Mouse (Mus musculus) heart, embryonic 14.5 days (tissue): Measurements from ENCODE around the gene Imp3. TPM values are rescaled to one million over a fixed set of nuclear protein-coding genes. Genes with fewer than 3 reads are reported as not detected.

Experiments used
- ATAC-seq: fragments of 200-750 bp; cut with Nextera tagmentation; 2 replicates; pipeline ENCODE4 v1.8.0; 2017; ENCODE audit warnings: low read depth, moderate TSS enrichment; ENCODE audit not compliant: insufficient number of reproducible peaks, insufficient read depth, low FRiP score
- H3K27ac ChIP-seq, 2 experiments: fragments of 200-500 bp in 1 of 2; fragments of 300-500 bp in 1 of 2; sonication (generic) in 1 of 2; replicated peaks in 1 of 2; 2 replicates each; pipeline ENCODE4 v1.5.1; 2012 to 2014; ENCODE audit warnings: low read depth in 2 of 2, low read length in 2 of 2, control low read depth in 1 of 2, mild to moderate bottlenecking in 1 of 2, mixed read lengths in 1 of 2; ENCODE audit not compliant: control insufficient read depth in 1 of 2, insufficient read depth in 1 of 2
- H3K27me3 ChIP-seq: fragments of 300-500 bp; sonication (generic); 2 replicates; pipeline ENCODE4 v1.6.1; 2014; ENCODE audit warnings: mild to moderate bottlenecking, low read length, control low read depth; ENCODE audit not compliant: control insufficient read depth, insufficient read depth
- H3K36me3 ChIP-seq: fragments of 300-500 bp; sonication (generic); 2 replicates; pipeline ENCODE4 v1.6.1; 2014; ENCODE audit warnings: mild to moderate bottlenecking, control low read depth, low read length, mixed read lengths; ENCODE audit not compliant: control insufficient read depth, insufficient read depth
- H3K4me1 ChIP-seq, 2 experiments: fragments of 200-500 bp in 1 of 2; fragments of 300-500 bp in 1 of 2; sonication (generic) in 1 of 2; 2 replicates each; pipeline ENCODE4 v1.6.1; 2012 to 2014; ENCODE audit warnings: low read length in 2 of 2, control low read depth in 1 of 2, mixed read lengths in 1 of 2; ENCODE audit not compliant: control insufficient read depth in 2 of 2, insufficient read depth in 2 of 2
- H3K4me2 ChIP-seq: fragments of 300-500 bp; sonication (generic); 2 replicates; pipeline ENCODE4 v1.6.1; 2014; ENCODE audit warnings: mild to moderate bottlenecking, low read length
- H3K4me3 ChIP-seq, 2 experiments: fragments of 200-500 bp in 1 of 2; fragments of 300-500 bp in 1 of 2; sonication (generic) in 1 of 2; 2 replicates each; pipeline ENCODE4 v1.5.1; 2012 to 2014; ENCODE audit warnings: low read length in 2 of 2, mild to moderate bottlenecking in 2 of 2, control low read depth in 1 of 2, low read depth in 1 of 2, moderate library complexity in 1 of 2; ENCODE audit not compliant: control insufficient read depth in 1 of 2, insufficient read depth in 1 of 2
- H3K9ac ChIP-seq: fragments of 300-500 bp; sonication (generic); 2 replicates; pipeline ENCODE4 v1.6.1; 2014; ENCODE audit warnings: mild to moderate bottlenecking, low read length
- H3K9me3 ChIP-seq: fragments of 300-500 bp; sonication (generic); 2 replicates; pipeline ENCODE4 v1.6.1; 2016; ENCODE audit warnings: low read length, control low read depth; ENCODE audit not compliant: control insufficient read depth
- WGBS: fragments of 180-500 bp; shearing (Covaris S2); extraction: QIAGEN DNeasy Blood & Tissue Kit; methylation state at CpG from one replicate; pipeline ENCODE4 v1.1.7; 2014; 5-methylcytosine and 5-hydroxymethylcytosine counted together
- polyA plus RNA-seq: library from polyadenylated mRNA; unstranded; fragments of >200 nt; fragmentation: Nextera tagmentation; extraction: Ambion mirVana; gene quantifications from 2 replicates; pipeline ENCODE4 v1.2.1, GENCODE M21; 2014

Imp3 gene
- polyA plus RNA-seq, 1 experiment from 2014 or later = 70.5 TPM

DNA sequence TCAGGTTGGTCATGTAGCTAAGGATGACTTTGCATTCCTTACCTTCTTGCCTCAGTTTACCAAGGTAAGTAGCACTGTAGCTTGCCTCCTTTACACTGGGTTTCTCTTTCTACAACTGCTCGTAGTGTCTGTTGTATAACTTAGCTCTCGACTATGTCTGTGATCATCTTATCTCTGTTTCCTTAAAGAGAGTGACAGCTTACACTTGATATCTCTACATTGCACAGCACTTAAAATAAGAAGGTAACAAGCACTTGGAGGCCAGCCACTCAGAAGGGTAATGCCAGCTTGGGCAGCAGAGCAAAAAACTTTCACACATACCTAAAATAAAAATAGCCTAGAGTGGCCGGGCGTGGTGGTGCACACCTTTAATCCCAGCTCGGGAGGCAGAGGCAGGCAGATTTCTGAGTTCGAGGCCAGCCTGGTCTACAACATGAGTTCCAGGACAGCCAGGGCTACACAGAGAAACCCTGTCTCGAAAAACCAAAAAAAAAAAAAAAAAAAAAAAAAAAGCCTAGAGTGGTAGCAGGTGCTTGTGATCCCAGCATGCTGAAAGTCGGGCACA lies 36.8 kb downstream of the Imp3 start:
- H3K4me2 ChIP-seq = no peak overlapping the region
- no peaks in the 10 kb centered on the region for H3K4me1 ChIP-seq
- no peaks in the 10 kb centered on the region for H3K27me3 ChIP-seq
- no peaks in the 10 kb centered on the region for H3K9me3 ChIP-seq
- 60% methylated on average over 7 of the region's 8 CpGs for WGBS
- no peak overlapping the region for H3K27ac ChIP-seq
- ATAC-seq = no peak
- 0 out of 2 replicates have a peak, but pooled peaks cover 16% of the 10 kb centered on the region for H3K36me3 ChIP-seq
- H3K9ac ChIP-seq = no peak overlapping the region
- no peak overlapping the region for H3K4me3 ChIP-seq

DNA sequence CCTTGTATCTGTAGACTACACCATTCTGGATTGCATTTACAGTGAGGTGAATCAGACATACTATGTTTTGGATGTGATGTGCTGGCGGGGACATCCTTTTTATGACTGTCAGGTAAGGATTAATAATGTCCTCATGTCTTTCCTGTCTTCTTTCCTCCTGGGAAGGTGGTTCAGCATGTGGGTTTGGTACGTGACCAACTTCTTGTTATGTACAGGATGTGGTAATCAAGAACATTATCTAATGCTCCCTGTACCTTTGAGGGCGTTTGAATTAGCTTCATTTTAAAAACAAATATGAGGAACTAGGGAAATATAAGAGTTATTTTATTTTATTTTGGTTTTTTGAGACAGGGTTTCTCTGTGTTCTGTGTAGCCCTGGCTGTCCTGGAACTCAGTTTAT lies 37.9 kb downstream of the Imp3 start:
- H3K27ac ChIP-seq = no peak overlapping the region
- H3K9me3 ChIP-seq = no peaks in the 10 kb centered on the region
- H3K4me3 ChIP-seq = no peak overlapping the region
- no peak overlapping the region for H3K4me2 ChIP-seq
- WGBS = 73% methylated on average over 3 of the region's 3 CpGs
- H3K4me1 ChIP-seq = no peaks in the 10 kb centered on the region
- no peak overlapping the region for H3K9ac ChIP-seq
- H3K27me3 ChIP-seq = no peaks in the 10 kb centered on the region
- ATAC-seq = no peak
- H3K36me3 ChIP-seq = peaks cover 18% of the 10 kb centered on the region; the same call in 1 of the 2 replicates

DNA sequence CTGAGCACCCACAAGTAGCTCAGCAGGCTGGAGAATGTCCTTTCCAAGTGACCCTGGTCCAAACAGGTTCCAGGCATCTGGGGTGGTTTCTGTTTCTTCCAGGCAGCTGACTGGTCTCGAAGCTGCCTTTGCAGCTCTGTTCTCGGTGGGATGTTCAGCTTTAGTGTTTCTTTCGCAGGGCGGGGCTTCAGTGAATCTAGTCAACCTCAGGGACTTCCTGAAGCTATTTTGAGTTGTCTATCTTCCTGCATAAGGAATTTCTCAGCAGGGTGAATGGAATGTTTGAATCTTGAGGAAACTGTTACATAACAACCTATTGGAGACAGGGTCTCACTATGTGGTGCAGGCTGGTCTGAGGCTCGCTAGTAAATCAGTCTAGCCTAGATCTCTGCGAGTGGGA lies 42.9 kb downstream of the Imp3 start:
- Histone ChIP-seq H3K9ac (no peak overlapping the region), H3K27ac (no peak overlapping the region), H3K36me3 (peaks cover 16% of the 10 kb centered on the region; the same call in 1 of the 2 replicates), H3K27me3 (no peaks in the 10 kb centered on the region), H3K4me3 (no peak overlapping the region), H3K9me3 (no peaks in the 10 kb centered on the region), H3K4me2 (no peak overlapping the region), H3K4me1 (no peaks in the 10 kb centered on the region)
- ATAC-seq = no peak
- WGBS = 87% methylated on average over 6 of the region's 6 CpGs

DNA sequence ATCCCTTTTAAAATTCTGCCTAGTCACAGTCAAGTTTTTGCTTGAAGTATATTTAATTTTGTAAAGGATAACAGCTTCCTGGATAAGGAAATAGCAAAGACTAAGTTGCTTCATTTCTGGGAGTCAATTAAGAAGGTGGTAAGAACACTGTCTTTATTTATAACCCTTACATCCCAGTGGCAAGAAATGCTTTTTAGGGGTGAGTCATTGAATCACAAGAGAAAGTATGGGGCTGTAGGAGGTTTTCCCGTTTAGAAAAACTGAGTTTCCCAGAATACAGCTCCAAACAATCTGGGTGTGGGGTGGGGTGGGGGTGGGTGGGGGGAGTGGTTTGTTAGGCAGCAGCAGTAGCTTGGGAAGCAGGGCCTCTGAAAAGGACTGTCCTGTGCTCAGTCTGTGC lies 44.2 kb downstream of the Imp3 start:
- no peak for ATAC-seq
- Histone ChIP-seq H3K4me1 (no peaks in the 10 kb centered on the region), H3K9me3 (no peaks in the 10 kb centered on the region), H3K4me2 (no peak overlapping the region), H3K27ac (no peak overlapping the region), H3K27me3 (no peaks in the 10 kb centered on the region), H3K4me3 (no peak overlapping the region), H3K9ac (no peak overlapping the region), H3K36me3 (peaks cover 16% of the 10 kb centered on the region; the same call in 1 of the 2 replicates)
- 48% methylated on average over 1 of the region's 1 CpGs for WGBS

Other genes starting within 250 kb of the Imp3 start
- gene Lingo1, start 141.0 kb upstream of the Imp3 start, polyA plus RNA-seq = 1.5 and 1.9 TPM in 2 replicates
- 0.50 and 0.72 TPM in 2 replicates for gene Odf3l1, start 72.8 kb upstream of the Imp3 start, polyA plus RNA-seq
- 23.0 and 24.3 TPM in 2 replicates for gene Cspg4, start 72.4 kb upstream of the Imp3 start, polyA plus RNA-seq
- 5.5 and 5.9 TPM in 2 replicates for gene Snx33, start 9.1 kb upstream of the Imp3 start, polyA plus RNA-seq
- 16.4 and 18.8 TPM in 2 replicates for gene Snupn, start 13.4 kb downstream of the Imp3 start, polyA plus RNA-seq
- gene Ptpn9, start 57.4 kb downstream of the Imp3 start, polyA plus RNA-seq = 22.6 and 24.9 TPM in 2 replicates
- 25.2 and 29.2 TPM in 2 replicates for gene Sin3a, start 134.6 kb downstream of the Imp3 start, polyA plus RNA-seq
- 33.1 and 34.3 TPM in 2 replicates for gene Man2c1, start 193.2 kb downstream of the Imp3 start, polyA plus RNA-seq
- gene Neil1, start 210.8 kb downstream of the Imp3 start, polyA plus RNA-seq = 5.4 and 6.1 TPM in 2 replicates
- 67.3 and 77.7 TPM in 2 replicates for gene Commd4, start 220.9 kb downstream of the Imp3 start, polyA plus RNA-seq